Mouse (Mus musculus): ENCODE measurements at regions not wholly inside any gene's neighbourhood (a gene's known extent, or its start where the extent isn't known, plus 50 kb on each side); places are given as distances from the start of the nearest gene placed in this dataset.

- TF ChIP-seq CTCF (IDR thresholded peaks at IDR 0.05; ENCODE audit: borderline replicate concordance, insufficient read depth, low read depth, low read length) (no peak), POLR2A (IDR thresholded peaks at IDR 0.05; ENCODE audit: borderline replicate concordance, insufficient read depth, low read length) (no peak)
These were observed 109.5 kb downstream of the Sec23ip start for GRCm38 (mm10) chr7:128854193-128854592.

Measured in cerebellum, adult 2 months (tissue).